Mouse (Mus musculus): Measurements from ENCODE around the gene Glo1.

- TF ChIP-seq CTCF (IDR thresholded peaks at IDR 0.05; ENCODE audit: low read depth) (no peak), EP300 (optimal IDR thresholded peaks at IDR 0.05) (no peak)
Measured at GRCm38 (mm10) chr17:30618136-30618891, 8.4 kb downstream of the Glo1 start.
